Mouse (Mus musculus) embryonic facial prominence, embryonic 11.5 days (tissue): Measurements from ENCODE around the gene Gdpgp1. TPM values are rescaled to one million over a fixed set of nuclear protein-coding genes. Genes with fewer than 3 reads are reported as not detected.

Experiments
- ATAC-seq: fragments of 200-750 bp; cut with Nextera tagmentation; replicated peaks from 2 replicates; pipeline ENCODE4 v1.8.0; 2017; ENCODE audit warnings: low read depth; ENCODE audit not compliant: insufficient number of reproducible peaks, low FRiP score, low TSS enrichment
- DNase-seq: peaks from one replicate; pipeline ENCODE4 v3.0.0-alpha.2; 2015; ENCODE audit warnings: low spot score
- H3K27ac ChIP-seq: fragments of 300-500 bp; sonication (generic); replicated peaks from 2 replicates; pipeline ENCODE4 v1.5.1; 2014; ENCODE audit warnings: mild to moderate bottlenecking, low read depth, low read length, control low read depth
- H3K27me3 ChIP-seq: fragments of 300-500 bp; sonication (generic); 2 replicates; pipeline ENCODE4 v1.6.1; 2014; ENCODE audit warnings: mild to moderate bottlenecking, low read length, moderate library complexity, mixed read lengths; ENCODE audit not compliant: control insufficient read depth, insufficient read depth
- H3K36me3 ChIP-seq: fragments of 300-500 bp; sonication (generic); replicated peaks from 2 replicates; pipeline ENCODE4 v1.6.1; 2014; ENCODE audit warnings: low read depth, mild to moderate bottlenecking, low read length, moderate library complexity, mixed read lengths; ENCODE audit not compliant: control insufficient read depth, insufficient read depth
- H3K4me1 ChIP-seq: fragments of 300-500 bp; sonication (generic); 2 replicates; pipeline ENCODE4 v1.6.1; 2014; ENCODE audit warnings: low read length, mixed read lengths; ENCODE audit not compliant: control insufficient read depth, insufficient read depth
- H3K4me2 ChIP-seq: fragments of 300-500 bp; sonication (generic); 2 replicates; pipeline ENCODE4 v1.6.1; 2014; ENCODE audit warnings: low read depth, mild to moderate bottlenecking, control low read depth, low read length, moderate library complexity
- H3K4me3 ChIP-seq: fragments of 300-500 bp; sonication (generic); 2 replicates; pipeline ENCODE4 v1.5.1; 2014; ENCODE audit warnings: low read depth, low read length, control low read depth
- H3K9ac ChIP-seq: fragments of 300-500 bp; sonication (generic); replicated peaks from 2 replicates; pipeline ENCODE4 v1.6.1; 2014; ENCODE audit warnings: mild to moderate bottlenecking, control low read depth, low read length
- H3K9me3 ChIP-seq: fragments of 300-500 bp; sonication (generic); replicated peaks from 2 replicates; pipeline ENCODE4 v1.6.1; 2016; ENCODE audit warnings: mild to moderate bottlenecking, low read length, inconsistent platforms, mixed read lengths; ENCODE audit not compliant: control insufficient read depth
- WGBS: fragments of 180-500 bp; shearing (Covaris S2); extraction: QIAGEN DNeasy Blood & Tissue Kit; methylation state at CpG from one replicate; pipeline ENCODE4 v1.1.7; 2014; 5-methylcytosine and 5-hydroxymethylcytosine counted together
- polyA plus RNA-seq: library from polyadenylated mRNA; unstranded; fragments of >200 nt; fragmentation: Nextera tagmentation; extraction: Ambion mirVana; gene quantifications from 2 replicates; pipeline ENCODE4 v1.2.1, GENCODE M21; 2014

Gene Gdpgp1
- polyA plus RNA-seq, 1 experiment from 2014 or later: 2.2 TPM

DNA sequence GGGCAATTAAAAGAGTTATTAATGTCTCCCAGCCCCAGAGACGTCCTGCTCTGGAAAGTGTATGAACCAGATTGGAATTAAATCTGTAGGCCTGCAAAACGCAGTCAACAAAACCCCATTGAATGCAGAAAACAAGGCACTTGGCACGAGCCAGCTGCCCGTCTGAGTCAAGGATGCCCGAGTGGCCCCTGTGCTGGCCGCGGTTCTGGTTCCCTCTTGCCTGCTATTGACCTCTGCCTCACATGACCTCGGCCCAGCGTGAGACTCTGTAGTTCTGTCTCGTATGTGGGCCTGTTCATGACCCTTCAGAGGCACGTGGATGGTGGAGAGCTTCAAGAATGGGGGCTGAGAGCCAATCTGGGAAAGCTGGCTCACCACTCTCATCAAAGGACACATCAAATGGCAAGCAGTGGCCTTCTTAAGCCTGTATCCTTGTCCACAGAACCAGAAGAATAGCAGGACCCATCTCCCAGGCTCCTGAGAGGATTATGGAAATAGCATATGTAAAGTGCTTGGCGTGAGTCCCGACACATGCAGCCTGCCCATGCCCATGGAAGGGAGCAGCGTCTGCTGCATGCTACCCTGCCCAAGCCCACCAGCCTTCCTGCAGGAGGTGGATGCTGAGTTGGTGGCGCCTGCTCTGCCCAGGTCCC, 30.7 kb upstream of the Gdpgp1 start:
- Histone ChIP-seq H3K9me3 (no peaks in the 10 kb centered on the region), H3K4me3 (no peak overlapping the region), H3K36me3 (no peaks in the 10 kb centered on the region), H3K27ac (no peak overlapping the region), H3K9ac (no peak overlapping the region), H3K4me2 (no peak overlapping the region), H3K27me3 (no peaks in the 10 kb centered on the region), H3K4me1 (no peaks in the 10 kb centered on the region)
- 87% methylated on average over 15 of the region's 15 CpGs for WGBS
- ATAC-seq (no peak), DNase-seq (no peak)

- H3K27ac ChIP-seq: no peak overlapping the region
- ATAC-seq (no peak), DNase-seq (no peak)
- H3K9me3 ChIP-seq: no peaks in the 10 kb centered on the region
- 80% methylated on average over 5 of the region's 5 CpGs for WGBS
- no peak overlapping the region for H3K9ac ChIP-seq
- H3K4me1 ChIP-seq: no peaks in the 10 kb centered on the region
- no peak overlapping the region for H3K4me2 ChIP-seq
- no peak overlapping the region for H3K4me3 ChIP-seq
- no peaks in the 10 kb centered on the region for H3K36me3 ChIP-seq
- no peaks in the 10 kb centered on the region for H3K27me3 ChIP-seq
These were observed 29.7 kb upstream of the Gdpgp1 start for GRCm38 (mm10) chr7:80202961-80203360.

GRCm38 (mm10) chr7:80203638-80204096, 29.0 kb upstream of the Gdpgp1 start:
- H3K9ac ChIP-seq: no peak overlapping the region
- DNase-seq: no peak
- no peaks in the 10 kb centered on the region for H3K4me1 ChIP-seq

DNA sequence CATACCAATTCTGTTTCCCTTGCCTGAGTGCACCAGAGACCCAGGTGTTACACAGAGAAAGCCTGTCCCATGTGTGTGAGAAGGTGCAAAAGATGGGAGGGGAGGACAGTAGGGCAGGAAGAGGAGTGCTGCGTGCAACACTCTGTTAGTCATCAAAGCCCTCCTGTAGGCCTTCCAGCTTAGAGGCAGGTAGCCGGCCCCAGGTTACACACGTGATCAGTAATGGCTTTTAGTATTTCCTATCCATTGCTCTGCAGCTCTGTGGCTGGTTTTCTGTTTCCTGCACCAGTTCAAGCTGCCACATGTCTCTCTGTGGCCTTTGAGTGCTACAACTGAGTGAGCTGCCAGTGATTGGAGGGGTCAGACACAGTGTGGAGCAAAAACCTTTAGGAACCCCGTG, 28.3 kb upstream of the Gdpgp1 start:
- Histone ChIP-seq H3K9me3 (no peaks in the 10 kb centered on the region), H3K27me3 (no peaks in the 10 kb centered on the region), H3K4me3 (no peak overlapping the region), H3K27ac (no peak overlapping the region), H3K4me1 (no peaks in the 10 kb centered on the region), H3K36me3 (no peaks in the 10 kb centered on the region), H3K9ac (no peak overlapping the region), H3K4me2 (no peak overlapping the region)
- 86% methylated on average over 4 of the region's 4 CpGs for WGBS
- ATAC-seq (no peak), DNase-seq (no peak)

More at GRCm38 (mm10) chr7:80203638-80204096, 29.0 kb upstream of the Gdpgp1 start:
- H3K27me3 ChIP-seq: no peaks in the 10 kb centered on the region
- H3K36me3 ChIP-seq: no peaks in the 10 kb centered on the region
- H3K4me2 ChIP-seq: no peak overlapping the region
- WGBS: 63% methylated on average over 12 of the region's 12 CpGs
- H3K27ac ChIP-seq: no peak overlapping the region
- no peaks in the 10 kb centered on the region for H3K9me3 ChIP-seq
- H3K4me3 ChIP-seq: no peak overlapping the region
- no peak for ATAC-seq

GRCm38 (mm10) chr7:80204961-80205360, 27.7 kb upstream of the Gdpgp1 start:
- no peak for DNase-seq
- Histone ChIP-seq H3K9ac (no peak overlapping the region), H3K4me3 (no peak overlapping the region), H3K4me1 (no peaks in the 10 kb centered on the region), H3K27me3 (no peaks in the 10 kb centered on the region), H3K36me3 (no peaks in the 10 kb centered on the region), H3K9me3 (no peaks in the 10 kb centered on the region), H3K4me2 (no peak overlapping the region), H3K27ac (no peak overlapping the region)
- no peak for ATAC-seq
- 78% methylated on average over 7 of the region's 7 CpGs for WGBS

- no peak overlapping the region for H3K4me3 ChIP-seq
- no peak overlapping the region for H3K4me2 ChIP-seq
- ATAC-seq (no peak), DNase-seq (no peak)
- no peak overlapping the region for H3K27ac ChIP-seq
- no peak overlapping the region for H3K9ac ChIP-seq
- WGBS: 89% methylated on average over 12 of the region's 12 CpGs
- no peaks in the 10 kb centered on the region for H3K36me3 ChIP-seq
- H3K9me3 ChIP-seq: no peaks in the 10 kb centered on the region
- no peaks in the 10 kb centered on the region for H3K27me3 ChIP-seq
- no peaks in the 10 kb centered on the region for H3K4me1 ChIP-seq
These were observed 26.7 kb upstream of the Gdpgp1 start for GRCm38 (mm10) chr7:80205705-80206589.

DNA sequence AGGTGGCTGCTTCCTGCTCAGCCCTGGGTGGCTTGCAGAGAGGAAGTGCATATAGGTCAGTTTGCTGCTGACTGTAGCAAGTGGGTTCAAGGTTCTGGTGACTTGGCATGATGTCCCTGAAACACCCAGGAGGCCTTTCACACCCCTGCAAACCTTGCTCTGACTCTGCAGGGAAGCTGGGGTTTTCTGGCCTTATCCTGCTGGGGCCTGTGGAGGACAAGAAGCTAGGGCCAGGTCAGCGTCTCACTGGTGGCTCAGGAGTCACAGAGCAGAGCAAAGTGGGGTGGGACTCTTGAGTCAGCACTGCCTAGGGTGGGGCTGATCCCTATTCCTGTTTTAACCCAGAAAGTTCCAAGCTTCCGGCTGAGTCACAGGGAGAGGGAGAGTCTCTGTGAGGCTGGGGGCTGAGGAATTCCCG, 25.3 kb upstream of the Gdpgp1 start:
- ATAC-seq (no peak), DNase-seq (no peak)
- Histone ChIP-seq H3K36me3 (no peaks in the 10 kb centered on the region), H3K4me3 (no peak overlapping the region), H3K9ac (no peak overlapping the region), H3K4me1 (no peaks in the 10 kb centered on the region), H3K27me3 (no peaks in the 10 kb centered on the region), H3K27ac (0 out of 2 replicates have a peak overlapping the region, but pooled peaks have one; percentile 41), H3K4me2 (no peak overlapping the region), H3K9me3 (no peaks in the 10 kb centered on the region)
- 58% methylated on average over 3 of the region's 3 CpGs for WGBS
